Mouse (Mus musculus): ENCODE measurements around the gene Hist3h2ba. TPM values are rescaled to one million over a fixed set of nuclear protein-coding genes. Genes with fewer than 3 reads are reported as not detected.

The Hist3h2ba gene
- total RNA-seq, 4 experiments from 2014 or later, result 71.4 to 92.2 (median 75.7) TPM

- no peak for DNase-seq (ENCODE audit: low spot score in 2 of 2)
Measured at GRCm38 (mm10) chr11:58963543-58963942, 14.8 kb downstream of the Hist3h2ba start.

DNA sequence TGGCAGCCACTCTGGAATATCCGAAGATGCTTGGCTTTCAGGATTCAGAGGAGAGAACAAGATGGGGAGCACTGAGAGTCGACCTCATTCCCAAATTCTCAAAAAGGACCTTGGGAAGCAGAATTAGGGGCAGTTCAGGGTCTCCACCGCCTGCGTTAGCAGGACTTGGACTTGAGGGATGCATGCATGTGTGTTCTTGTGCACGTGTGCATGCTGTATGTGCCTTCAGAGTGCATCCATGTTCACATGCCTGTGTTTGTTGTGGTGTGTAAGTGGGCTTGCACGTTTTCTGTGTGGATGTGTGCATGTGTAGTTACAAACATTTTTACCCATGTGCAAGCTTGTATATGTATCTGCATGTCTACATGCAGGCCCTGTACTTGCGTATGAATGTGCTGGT is 15.5 kb downstream of the Hist3h2ba start:
- no peak for DNase-seq (ENCODE audit: low spot score in 2 of 2)

GRCm38 (mm10) chr11:58965001-58965760 is 16.5 kb downstream of the Hist3h2ba start:
- no peak for DNase-seq (ENCODE audit: low spot score in 2 of 2)

DNA sequence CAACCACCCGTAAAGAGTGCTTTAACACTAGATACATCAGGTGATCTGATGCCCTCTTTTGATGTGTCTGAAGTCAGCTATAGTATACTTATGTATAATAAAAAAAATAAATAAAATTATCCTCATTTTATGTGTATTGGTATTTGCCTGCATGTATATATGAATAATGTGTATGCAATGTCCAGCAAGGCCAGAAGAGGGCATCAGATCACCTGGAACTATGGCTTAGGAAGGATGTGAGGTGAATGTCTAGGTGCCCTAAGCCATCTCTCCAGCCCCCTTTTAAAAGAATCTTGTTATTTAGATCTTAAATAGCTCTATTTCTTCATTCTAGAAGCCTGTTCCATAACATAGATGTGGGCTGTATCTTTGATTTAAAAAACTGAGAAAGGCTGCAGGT is 18.6 kb downstream of the Hist3h2ba start:
- no peak for DNase-seq (ENCODE audit: low spot score in 2 of 2)

GRCm38 (mm10) chr11:58968551-58968950 is 19.8 kb downstream of the Hist3h2ba start:
- DNase-seq (ENCODE audit: low spot score in 2 of 2), result no peak

GRCm38 (mm10) chr11:58969027-58969426 is 20.3 kb downstream of the Hist3h2ba start:
- DNase-seq (ENCODE audit: low spot score in 2 of 2), result no peak

GRCm38 (mm10) chr11:58969659-58970058 is 20.9 kb downstream of the Hist3h2ba start:
- DNase-seq (ENCODE audit: low spot score in 2 of 2), result no peak

DNA sequence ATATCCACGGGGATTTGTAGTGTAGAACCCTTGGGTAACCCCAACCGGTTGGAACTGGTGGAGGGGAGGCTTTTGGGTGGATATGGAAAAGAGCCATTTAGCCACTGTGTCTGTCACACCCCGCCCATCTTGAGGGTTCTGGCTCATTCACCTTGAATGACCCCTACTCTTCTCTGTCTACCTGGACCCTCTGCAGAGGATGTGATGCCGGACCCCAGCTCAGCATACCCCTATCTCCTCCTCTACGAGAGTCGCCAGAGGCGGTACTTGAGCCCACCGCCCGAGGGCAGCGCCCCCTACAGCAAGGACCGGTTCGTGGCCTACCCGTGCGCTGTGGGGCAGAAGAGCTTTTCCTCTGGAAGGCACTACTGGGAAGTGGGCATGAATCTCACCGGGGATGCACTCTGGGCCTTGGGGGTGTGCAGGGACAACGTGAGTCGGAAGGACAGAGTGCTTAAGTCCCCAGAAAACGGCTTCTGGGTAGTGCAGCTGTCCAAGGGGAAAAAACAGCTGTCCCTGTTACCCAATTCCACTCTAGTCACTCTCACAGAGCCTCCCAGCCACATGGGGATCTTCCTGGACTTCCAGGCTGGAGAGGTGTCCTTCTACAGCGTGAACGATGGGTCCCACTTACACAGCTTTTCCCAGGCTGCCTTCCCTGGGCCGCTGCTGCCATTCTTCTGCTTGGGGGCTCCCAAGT is 22.3 kb downstream of the Hist3h2ba start:
- DNase-seq (ENCODE audit: low spot score in 2 of 2), result no peak

GRCm38 (mm10) chr11:58971796-58972195 is 23.1 kb downstream of the Hist3h2ba start:
- no peak for DNase-seq (ENCODE audit: low spot score in 2 of 2)

- DNase-seq (ENCODE audit: low spot score in 2 of 2), result no peak
Measured at GRCm38 (mm10) chr11:58974414-58974813, 25.7 kb downstream of the Hist3h2ba start.

- no peak for DNase-seq (ENCODE audit: low spot score in 2 of 2)
Measured at GRCm38 (mm10) chr11:58977150-58977549, 28.4 kb downstream of the Hist3h2ba start.

DNA sequence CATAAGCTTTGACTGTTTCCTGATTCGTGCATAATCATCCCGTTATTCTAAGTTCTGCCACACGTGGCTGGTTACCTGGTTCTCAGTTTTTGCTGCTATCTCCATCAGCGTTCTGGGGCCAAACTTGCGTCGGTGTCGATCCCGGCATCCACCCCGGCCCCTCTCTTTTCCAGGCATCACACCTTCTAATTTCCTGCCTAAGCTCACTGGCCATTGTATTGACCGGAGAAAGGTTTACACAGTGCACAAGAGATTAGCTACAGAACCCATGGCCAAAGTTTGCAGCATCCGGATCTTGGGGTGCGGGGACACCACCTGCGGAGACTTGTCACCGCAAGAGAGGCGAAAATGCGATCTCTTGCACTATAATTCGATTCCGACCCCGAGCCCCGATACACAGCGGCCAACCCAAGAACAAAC is 28.9 kb downstream of the Hist3h2ba start:
- DNase-seq (ENCODE audit: low spot score in 2 of 2), result no peak

- DNase-seq (ENCODE audit: low spot score in 2 of 2), result no peak
Measured at GRCm38 (mm10) chr11:58978027-58978705, 29.4 kb downstream of the Hist3h2ba start, which contains the start of gene Trim11. Gene Trim11, plus strand, starts transcription at chr11:58978093.

DNA sequence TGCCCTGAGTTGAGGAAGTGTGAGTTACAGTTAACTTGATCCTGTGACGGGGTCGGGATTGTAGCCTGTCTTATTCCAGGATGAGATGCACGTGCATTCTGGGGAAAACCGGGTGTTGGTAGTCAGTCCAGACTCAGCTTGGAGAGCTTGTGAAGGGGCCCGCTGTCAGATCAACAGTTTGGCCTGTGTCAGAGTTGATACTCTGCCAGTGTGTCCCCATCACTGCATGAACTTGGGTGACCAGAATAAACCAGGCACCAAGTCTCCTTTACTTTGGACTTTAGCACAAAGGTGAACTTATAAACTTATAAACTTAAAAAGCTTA is 29.9 kb downstream of the Hist3h2ba start:
- DNase-seq (ENCODE audit: low spot score in 2 of 2), result no peak

DNA sequence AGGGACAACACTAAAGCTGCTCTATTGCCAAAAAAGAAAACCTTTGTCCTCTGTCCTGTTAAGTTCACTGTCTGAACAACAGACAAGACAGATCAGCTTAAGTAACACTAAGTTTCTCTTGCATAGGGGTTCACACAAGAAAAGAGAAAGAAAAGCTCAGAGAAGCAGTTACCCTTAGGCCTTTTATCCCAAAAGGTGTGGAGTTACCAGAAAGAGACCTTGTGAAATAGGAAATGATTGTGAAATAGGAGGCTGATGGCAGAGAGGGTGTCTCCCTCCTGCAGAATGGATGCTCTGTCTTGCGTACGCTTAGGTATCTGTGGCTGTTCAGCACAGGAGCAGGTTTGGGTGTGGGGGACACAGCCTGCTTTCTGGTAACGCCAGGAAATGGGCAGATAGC is 30.5 kb downstream of the Hist3h2ba start:
- no peak for DNase-seq (ENCODE audit: low spot score in 2 of 2)

GRCm38 (mm10) chr11:58979661-58980060 is 30.9 kb downstream of the Hist3h2ba start:
- DNase-seq (ENCODE audit: low spot score in 2 of 2), result no peak

DNA sequence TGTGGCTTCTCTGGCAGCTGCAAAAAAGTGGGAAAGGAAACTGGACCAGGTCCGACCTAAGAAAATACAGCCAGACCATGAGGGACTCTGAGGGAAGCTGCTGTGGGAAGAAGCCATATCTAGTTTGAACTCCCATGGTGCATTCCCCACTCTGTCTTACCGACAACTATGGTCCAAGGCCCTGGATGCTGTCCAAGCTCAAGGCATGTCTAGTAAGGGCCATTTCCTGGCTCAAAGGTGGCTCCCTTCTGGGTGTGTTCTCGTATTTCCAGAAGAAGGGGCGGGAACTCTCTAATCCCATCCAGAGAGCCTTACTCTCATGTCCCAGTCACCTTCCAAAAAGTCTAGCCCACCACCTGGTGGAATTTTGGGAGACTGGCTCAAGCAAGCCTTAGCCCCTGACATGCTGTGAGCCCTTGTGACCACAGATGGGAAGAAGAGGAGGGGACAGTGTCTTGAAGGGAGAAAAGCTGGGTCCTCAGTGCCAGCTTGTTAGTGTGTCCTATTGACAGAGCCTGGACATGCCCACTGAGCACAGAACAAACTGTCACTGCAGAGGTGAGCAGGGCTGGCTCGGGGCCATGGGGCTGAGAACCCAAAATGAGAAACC is 31.8 kb downstream of the Hist3h2ba start:
- DNase-seq (ENCODE audit: low spot score in 2 of 2), result no peak

- peak; percentile 62 to 77 for DNase-seq (ENCODE audit: low spot score in 2 of 2)
Measured at GRCm38 (mm10) chr11:58981541-58982447, 33.1 kb downstream of the Hist3h2ba start.

DNA sequence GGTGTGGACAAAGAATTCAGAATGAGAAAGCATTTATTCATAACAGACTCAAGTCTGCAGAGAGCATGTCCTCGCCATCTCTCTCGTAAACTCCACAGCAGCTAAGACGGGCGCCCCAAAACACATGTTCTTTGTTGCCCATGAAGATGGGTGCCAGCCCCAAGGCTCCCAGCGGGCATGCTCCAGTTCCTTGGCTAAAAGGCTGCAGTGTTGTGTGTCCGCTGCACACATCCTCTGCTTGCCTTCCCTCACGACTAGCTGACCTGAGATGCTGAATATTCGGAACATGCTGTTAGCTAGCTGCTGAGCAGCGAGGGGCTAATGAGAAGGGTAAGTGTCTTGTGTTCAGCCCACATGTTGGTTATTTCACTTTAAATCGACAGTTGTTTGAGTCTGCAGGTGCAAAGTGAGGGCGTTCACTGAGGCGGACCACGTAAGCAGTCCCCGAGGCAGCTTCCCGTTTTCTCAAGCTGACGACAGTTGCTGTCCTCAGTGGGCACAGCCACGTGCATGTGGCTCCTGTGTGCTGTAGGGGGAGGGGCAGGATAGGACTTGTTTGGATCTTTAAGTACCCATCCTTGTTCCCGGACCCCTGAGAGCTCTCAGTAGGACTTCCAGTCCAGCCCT is 33.9 kb downstream of the Hist3h2ba start:
- no peak for DNase-seq (ENCODE audit: low spot score in 2 of 2)

- no peak for DNase-seq (ENCODE audit: low spot score in 2 of 2)
Measured at GRCm38 (mm10) chr11:58983691-58984341, 35.1 kb downstream of the Hist3h2ba start.
